Mouse (Mus musculus): ENCODE data around the gene Stub1. TPM values are rescaled to one million over a fixed set of nuclear protein-coding genes. Genes with fewer than 3 reads are reported as not detected.
A peak's percentile ranks its signal among the peaks of the same experiment; 100 is the strongest.

Gene Stub1
- polyA plus RNA-seq, 1 experiment from 2014 or later, result 297 TPM

GRCm38 (mm10) chr17:25866172-25866571 is 33.0 kb upstream of the Stub1 start:
- H3K9ac ChIP-seq, result no peak overlapping the region
- ATAC-seq, result no peak
- H3K36me3 ChIP-seq, result no peaks in the 10 kb centered on the region
- H3K9me3 ChIP-seq, result no peaks in the 10 kb centered on the region
- H3K27ac ChIP-seq, result no peak overlapping the region
- no peak overlapping the region for H3K4me3 ChIP-seq (replicated peaks)
- peak overlapping the region; percentile 27 for H3K4me2 ChIP-seq (replicated peaks)
- no peaks in the 10 kb centered on the region for H3K27me3 ChIP-seq (replicated peaks)
- 81% methylated on average over 3 of the region's 3 CpGs for WGBS
- peaks cover 17% of the 10 kb centered on the region for H3K4me1 ChIP-seq (replicated peaks)

GRCm38 (mm10) chr17:25865288-25865687 is 32.1 kb upstream of the Stub1 start:
- H3K4me3 ChIP-seq (replicated peaks), result no peak overlapping the region
- H3K9ac ChIP-seq, result no peak overlapping the region
- WGBS, result 80% methylated on average over 11 of the region's 11 CpGs
- H3K36me3 ChIP-seq, result no peaks in the 10 kb centered on the region
- H3K4me2 ChIP-seq (replicated peaks), result no peak overlapping the region
- no peaks in the 10 kb centered on the region for H3K27me3 ChIP-seq (replicated peaks)
- no peak overlapping the region for H3K27ac ChIP-seq
- H3K4me1 ChIP-seq (replicated peaks), result peaks cover 25% of the 10 kb centered on the region
- H3K9me3 ChIP-seq, result no peaks in the 10 kb centered on the region
- no peak for ATAC-seq

GRCm38 (mm10) chr17:25864311-25864710 is 31.1 kb upstream of the Stub1 start:
- no peaks in the 10 kb centered on the region for H3K36me3 ChIP-seq
- no peak overlapping the region for H3K27ac ChIP-seq
- H3K4me1 ChIP-seq (replicated peaks), result peaks cover 29% of the 10 kb centered on the region
- no peaks in the 10 kb centered on the region for H3K9me3 ChIP-seq
- H3K4me2 ChIP-seq (replicated peaks), result no peak overlapping the region
- H3K27me3 ChIP-seq (replicated peaks), result no peaks in the 10 kb centered on the region
- no peak overlapping the region for H3K9ac ChIP-seq
- WGBS, result 89% methylated on average over 14 of the region's 14 CpGs
- ATAC-seq, result no peak
- no peak overlapping the region for H3K4me3 ChIP-seq (replicated peaks)

- WGBS, result 87% methylated on average over 6 of the region's 6 CpGs
- no peaks in the 10 kb centered on the region for H3K27me3 ChIP-seq (replicated peaks)
- no peak overlapping the region for H3K4me3 ChIP-seq (replicated peaks)
- peaks cover 29% of the 10 kb centered on the region for H3K4me1 ChIP-seq (replicated peaks)
- no peak overlapping the region for H3K27ac ChIP-seq
- no peak overlapping the region for H3K9ac ChIP-seq
- ATAC-seq, result no peak
- no peaks in the 10 kb centered on the region for H3K9me3 ChIP-seq
- no peak overlapping the region for H3K4me2 ChIP-seq (replicated peaks)
- no peaks in the 10 kb centered on the region for H3K36me3 ChIP-seq
Observed at GRCm38 (mm10) chr17:25863681-25864080, 30.5 kb upstream of the Stub1 start.

DNA sequence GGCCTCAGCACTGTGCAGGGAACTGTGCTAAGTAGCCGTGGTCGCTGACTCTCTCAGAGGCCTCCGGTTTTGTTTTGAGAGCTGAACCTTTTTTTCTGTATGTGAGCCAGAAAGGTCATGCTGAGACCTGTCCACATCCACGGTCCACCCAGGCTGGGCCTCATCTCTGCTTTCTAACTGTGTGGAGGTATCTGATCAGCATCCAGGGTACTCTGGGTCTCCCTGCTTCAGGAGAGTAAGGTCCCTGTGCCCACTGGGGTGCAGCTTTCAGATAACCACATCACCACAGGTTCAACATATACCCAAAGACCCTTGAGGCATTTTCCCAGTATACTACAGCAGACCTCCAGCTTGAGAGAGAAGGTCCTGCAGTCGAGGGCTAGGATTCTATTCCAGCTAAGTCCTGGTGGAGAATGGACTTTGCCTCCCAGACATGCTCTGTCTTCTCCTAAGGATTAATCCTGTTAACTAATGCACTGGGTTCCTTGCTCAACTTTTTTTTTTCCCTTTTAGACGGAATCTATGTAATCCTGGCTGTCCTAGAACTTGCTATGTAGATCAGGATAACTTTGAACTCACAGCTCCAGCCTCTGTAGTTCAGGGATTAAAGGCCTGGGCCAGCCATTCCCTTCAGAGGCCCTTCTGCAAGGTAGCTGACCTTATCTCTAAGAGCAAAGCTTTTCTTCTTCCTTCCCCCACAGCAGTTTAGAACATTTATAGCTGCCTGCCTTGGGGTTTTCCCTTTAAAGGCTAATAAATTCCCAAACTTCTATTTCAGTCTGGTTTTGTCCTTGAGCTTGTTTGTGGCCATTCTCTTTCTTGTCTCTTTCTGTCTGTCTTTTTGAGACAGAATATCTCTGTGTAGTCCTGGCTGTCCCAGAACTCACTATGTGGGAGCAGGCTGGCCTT is 28.8 kb upstream of the Stub1 start:
- Histone ChIP-seq H3K27ac (peak overlapping the region; percentile 81), H3K27me3 (replicated peaks) (no peaks in the 10 kb centered on the region), H3K4me2 (replicated peaks) (peak overlapping the region; percentile 95), H3K36me3 (no peaks in the 10 kb centered on the region), H3K4me1 (replicated peaks) (peaks cover 22% of the 10 kb centered on the region), H3K9ac (peak overlapping the region; percentile 77), H3K9me3 (no peaks in the 10 kb centered on the region), H3K4me3 (replicated peaks) (peak overlapping the region; percentile 69)
- peak; percentile 14; the same call in 1 of the 2 replicates for ATAC-seq
- 9% methylated on average over 6 of the region's 6 CpGs for WGBS

DNA sequence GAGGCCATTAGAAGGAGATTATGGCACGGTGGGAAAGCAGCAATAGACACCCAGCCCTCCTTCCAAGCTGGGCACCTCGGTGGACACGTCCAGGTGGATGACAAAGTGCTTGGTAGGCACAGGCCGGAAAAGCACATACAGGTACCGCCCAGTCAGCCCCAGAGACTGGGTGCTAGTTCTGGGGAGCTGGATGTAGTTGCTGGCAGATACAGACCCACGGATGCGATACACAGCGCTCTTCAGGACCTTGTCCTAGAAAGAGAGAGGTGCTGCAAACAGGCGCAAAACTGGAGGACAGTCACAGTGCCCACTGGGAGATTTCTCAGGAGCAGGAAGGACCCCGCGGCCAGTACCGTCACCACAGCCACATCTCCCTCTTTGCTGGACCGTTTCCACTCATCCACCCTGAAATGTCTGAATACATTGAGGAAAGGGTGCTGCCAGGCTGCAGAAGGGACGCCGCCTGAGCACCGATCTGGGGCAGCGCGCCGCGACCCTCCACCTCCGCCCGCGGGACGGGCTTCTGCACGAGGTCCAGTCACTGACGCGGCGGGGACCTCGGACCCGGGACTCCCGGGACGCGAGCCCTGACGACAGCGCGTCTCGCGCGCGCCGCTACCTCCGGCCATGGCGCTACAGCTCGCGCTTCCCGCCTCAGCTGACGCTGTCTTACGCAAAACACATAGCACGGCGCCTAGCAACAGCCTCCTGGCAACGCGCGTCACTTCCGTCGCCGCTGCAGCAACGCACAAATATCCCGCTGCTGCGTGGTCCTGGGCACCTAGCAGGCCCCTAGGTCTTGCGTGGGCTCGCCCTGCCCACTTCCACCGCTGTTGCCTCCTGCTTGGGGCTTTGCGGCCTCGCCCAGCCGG is 27.9 kb upstream of the Stub1 start, which contains the start of gene Wdr90:
Wdr90 (minus strand) TSS at position 670 of the 872 bp plus-strand sequence.
- H3K27ac ChIP-seq, result peak within 1 kb of the TSS; percentile 81
- H3K9me3 ChIP-seq, result no peaks in the 10 kb centered on the region
- peak within 1 kb of the TSS; percentile 77 for H3K9ac ChIP-seq
- H3K4me3 ChIP-seq (replicated peaks), result peak within 1 kb of the TSS; percentile 69
- 2% methylated on average over 65 of the region's 65 CpGs for WGBS
- no peaks in the 10 kb centered on the region for H3K27me3 ChIP-seq (replicated peaks)
- peaks cover 19% of the 10 kb centered on the region for H3K4me1 ChIP-seq (replicated peaks)
- H3K36me3 ChIP-seq, result no peaks in the 10 kb centered on the region
- peak; percentile 94 for ATAC-seq
- H3K4me2 ChIP-seq (replicated peaks), result peak within 1 kb of the TSS; percentile 95

DNA sequence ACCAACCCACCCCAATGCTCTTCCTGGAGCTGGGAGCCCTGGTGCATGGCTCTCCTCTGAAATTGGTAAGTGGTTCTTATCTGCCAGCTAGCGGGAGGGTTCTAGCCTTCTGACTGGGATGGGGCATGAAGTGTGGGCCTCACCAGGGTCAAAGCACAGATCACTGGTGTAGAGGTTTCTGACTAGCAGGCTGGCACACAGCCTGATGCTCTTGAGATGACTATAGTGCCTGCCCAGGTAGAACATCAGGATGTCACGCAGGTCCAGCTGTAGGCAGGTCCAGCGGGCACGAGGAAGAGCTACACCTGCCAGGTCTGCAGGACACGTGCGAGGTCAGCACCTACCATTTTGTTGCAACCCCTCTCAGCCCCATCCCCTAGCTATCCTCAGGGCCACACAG is 27.0 kb upstream of the Stub1 start:
- 89% methylated on average over 6 of the region's 6 CpGs for WGBS
- Histone ChIP-seq H3K27ac (no peak overlapping the region), H3K4me2 (replicated peaks) (peak overlapping the region; percentile 95), H3K36me3 (no peaks in the 10 kb centered on the region), H3K4me1 (replicated peaks) (peaks cover 19% of the 10 kb centered on the region), H3K4me3 (replicated peaks) (peak overlapping the region; percentile 69), H3K9me3 (no peaks in the 10 kb centered on the region), H3K9ac (peak overlapping the region; percentile 77; the same call in 1 of the 2 replicates), H3K27me3 (replicated peaks) (no peaks in the 10 kb centered on the region)
- ATAC-seq, result no peak

GRCm38 (mm10) chr17:25844396-25844901 is 11.2 kb upstream of the Stub1 start, which contains the start of gene Rhot2:
Rhot2 (minus strand) TSS chr17:25844851.
- H3K4me1 ChIP-seq (replicated peaks), result peaks cover 26% of the 10 kb centered on the region
- H3K27me3 ChIP-seq (replicated peaks), result no peaks in the 10 kb centered on the region
- H3K4me2 ChIP-seq (replicated peaks), result peak within 1 kb of the TSS; percentile 81
- ATAC-seq, result peak; percentile 96
- H3K9me3 ChIP-seq, result no peaks in the 10 kb centered on the region
- H3K36me3 ChIP-seq, result peaks cover 16% of the 10 kb centered on the region
- H3K9ac ChIP-seq, result peak within 1 kb of the TSS; percentile 90
- peak within 1 kb of the TSS; percentile 82 for H3K4me3 ChIP-seq (replicated peaks)
- under 1% methylated on average over 21 of the region's 21 CpGs for WGBS
- peak within 1 kb of the TSS; percentile 80 for H3K27ac ChIP-seq

DNA sequence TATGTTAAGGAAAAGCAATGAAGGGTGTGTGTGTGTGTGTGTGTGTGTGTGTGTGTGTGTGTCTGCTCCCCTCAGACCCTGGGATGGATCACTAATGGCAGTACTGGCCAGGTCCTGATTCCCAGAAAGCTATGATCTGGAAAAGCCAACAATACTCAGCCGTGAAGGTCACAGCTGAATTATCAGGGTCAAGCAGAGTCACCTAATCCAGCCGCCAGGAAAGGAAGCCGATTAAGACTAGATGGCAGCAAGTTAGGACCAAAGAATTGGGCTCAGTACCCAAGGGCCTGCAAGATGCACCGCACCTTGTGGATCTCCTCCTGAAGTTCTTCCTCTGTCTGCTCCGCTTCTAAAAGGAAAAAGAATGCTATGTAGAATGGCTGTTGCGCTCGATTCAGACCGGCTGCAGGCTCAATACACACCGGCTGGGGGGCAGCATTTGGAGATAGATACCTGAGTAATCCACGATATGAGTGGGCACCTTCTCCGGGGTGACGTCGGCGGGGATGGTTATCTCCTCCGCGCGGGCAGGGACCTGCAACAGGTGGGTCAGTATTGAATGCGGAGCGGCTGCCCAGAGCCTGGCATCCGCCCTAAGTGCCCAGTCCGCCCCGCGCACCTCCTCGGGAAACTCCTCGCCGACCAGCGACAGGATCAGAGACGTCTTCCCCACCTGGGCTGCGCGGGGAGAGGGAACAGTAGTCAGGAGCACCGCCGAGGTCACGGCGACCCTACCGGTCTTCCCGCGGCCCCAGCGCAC is 10.6 kb upstream of the Stub1 start:
- Histone ChIP-seq H3K27ac (peak overlapping the region; percentile 80), H3K9ac (peak overlapping the region; percentile 90), H3K36me3 (peaks cover 21% of the 10 kb centered on the region), H3K4me3 (replicated peaks) (peak overlapping the region; percentile 82), H3K4me1 (replicated peaks) (peaks cover 31% of the 10 kb centered on the region), H3K9me3 (no peaks in the 10 kb centered on the region), H3K27me3 (replicated peaks) (no peaks in the 10 kb centered on the region), H3K4me2 (replicated peaks) (peak overlapping the region; percentile 81)
- WGBS, result 2% methylated on average over 38 of the region's 38 CpGs
- peak; percentile 57 for ATAC-seq

- 86% methylated on average over 4 of the region's 4 CpGs for WGBS
- H3K4me3 ChIP-seq (replicated peaks), result peak overlapping the region; percentile 82
- H3K9me3 ChIP-seq, result no peaks in the 10 kb centered on the region
- no peak for ATAC-seq
- no peaks in the 10 kb centered on the region for H3K27me3 ChIP-seq (replicated peaks)
- no peak overlapping the region for H3K27ac ChIP-seq
- peak overlapping the region; percentile 81 for H3K4me2 ChIP-seq (replicated peaks)
- peaks cover 31% of the 10 kb centered on the region for H3K4me1 ChIP-seq (replicated peaks)
- H3K9ac ChIP-seq, result peak overlapping the region; percentile 90
- H3K36me3 ChIP-seq, result peaks cover 21% of the 10 kb centered on the region
Observed at GRCm38 (mm10) chr17:25843122-25843521, 9.9 kb upstream of the Stub1 start.

GRCm38 (mm10) chr17:25842509-25842908 is 9.3 kb upstream of the Stub1 start:
- Histone ChIP-seq H3K4me1 (replicated peaks) (peaks cover 36% of the 10 kb centered on the region), H3K9ac (no peak overlapping the region), H3K27me3 (replicated peaks) (no peaks in the 10 kb centered on the region), H3K36me3 (peaks cover 21% of the 10 kb centered on the region), H3K4me2 (replicated peaks) (no peak overlapping the region), H3K9me3 (no peaks in the 10 kb centered on the region), H3K27ac (no peak overlapping the region), H3K4me3 (replicated peaks) (no peak overlapping the region)
- WGBS, result 83% methylated on average over 3 of the region's 3 CpGs
- no peak for ATAC-seq

Measured in intestine, embryonic 15.5 days (tissue).